Mouse (Mus musculus) ES-E14 (cell line): ENCODE results near the gene Akap9. TPM values are rescaled to one million over a fixed set of nuclear protein-coding genes. Genes with fewer than 3 reads are reported as not detected.

ENCODE experiments used
- DNase-seq: peaks from one replicate; pipeline ENCODE4 v3.0.0-alpha.2; 2013; ENCODE audit warnings: low read depth, low spot score
- H3K27ac ChIP-seq: 2 replicates; pipeline ENCODE4 v1.5.1; 2012; ENCODE audit warnings: low read depth, mild to moderate bottlenecking, low read length, moderate library complexity, mixed read lengths; ENCODE audit not compliant: poor library complexity, insufficient read depth, severe bottlenecking
- H3K36me3 ChIP-seq: 2 replicates; pipeline ENCODE4 v1.6.1; 2012; ENCODE audit warnings: mild to moderate bottlenecking, low read length, moderate library complexity, mixed read lengths; ENCODE audit not compliant: control insufficient read depth, poor library complexity, insufficient read depth, severe bottlenecking
- H3K4me1 ChIP-seq, 2 experiments: fragments of 150-350 bp in 1 of 2; sonication (generic) in 1 of 2; 2 replicates each; pipeline ENCODE4 v1.6.1; 2012; ENCODE audit warnings: low read length in 2 of 2, mild to moderate bottlenecking in 1 of 2, mixed read lengths in 1 of 2; ENCODE audit not compliant: control insufficient read depth in 2 of 2, insufficient read depth in 2 of 2, poor library complexity in 1 of 2
- H3K4me3 ChIP-seq, 2 experiments: fragments of 150-350 bp in 1 of 2; sonication (generic) in 1 of 2; 2 replicates each; pipeline ENCODE4 v1.5.1; 2012; ENCODE audit warnings: low read length in 2 of 2, low read depth in 1 of 2, mild to moderate bottlenecking in 1 of 2, mixed read lengths in 1 of 2; ENCODE audit not compliant: insufficient read depth in 1 of 2, poor library complexity in 1 of 2, severe bottlenecking in 1 of 2
- H3K9ac ChIP-seq: 2 replicates; pipeline ENCODE4 v1.6.1; 2012; ENCODE audit warnings: low read depth, mild to moderate bottlenecking, low read length, mixed read lengths; ENCODE audit not compliant: poor library complexity, insufficient read depth, severe bottlenecking
- H3K9me3 ChIP-seq: fragments of 150-350 bp; sonication (generic); 2 replicates; pipeline ENCODE4 v1.6.1; 2012; ENCODE audit warnings: low read depth, mild to moderate bottlenecking, low read length; ENCODE audit not compliant: control insufficient read depth, insufficient read depth
- CHD2 ChIP-seq: IDR thresholded peaks from 2 replicates; pipeline ENCODE4 v1.6.1; 2014; ENCODE audit warnings: mild to moderate bottlenecking, low read depth, low read length, inconsistent platforms
- HCFC1 ChIP-seq: IDR thresholded peaks from 2 replicates; pipeline ENCODE4 v1.6.1; 2012; ENCODE audit warnings: low read length, inconsistent platforms, borderline replicate concordance; ENCODE audit not compliant: insufficient read depth
- MAFK ChIP-seq: IDR thresholded peaks from 2 replicates; pipeline ENCODE4 v1.6.1; 2014; ENCODE audit warnings: mild to moderate bottlenecking, low read depth, low read length, inconsistent platforms; ENCODE audit not compliant: insufficient read depth
- ZC3H11A ChIP-seq: IDR thresholded peaks from 2 replicates; pipeline ENCODE4 v1.6.1; 2012; ENCODE audit warnings: low read depth, mild to moderate bottlenecking, inconsistent platforms, low read length, borderline replicate concordance
- ZNF384 ChIP-seq: IDR thresholded peaks from 2 replicates; pipeline ENCODE4 v1.6.1; 2012; ENCODE audit warnings: low read depth, low read length, inconsistent platforms
- in situ Hi-C, 2 experiments: fragments of 600-800 bp; cut with MboI; formaldehyde crosslinking; loops; one replicate each; pipeline ENCODE4 v1.15.1; 2025; ENCODE audit warnings: low sequenced_read_pairs in 2 of 2, inconsistent platforms in 1 of 2; ENCODE audit not compliant: unreplicated experiment in 2 of 2
- total RNA-seq: library from RNA; depleted of rRNA; stranded (reverse); fragments of 300-350 nt; gene quantifications from 2 replicates; pipeline ENCODE4 v1.2.3, GENCODE M21; 2012

Akap9 gene
- total RNA-seq, 1 experiment = 33.3 TPM

DNA sequence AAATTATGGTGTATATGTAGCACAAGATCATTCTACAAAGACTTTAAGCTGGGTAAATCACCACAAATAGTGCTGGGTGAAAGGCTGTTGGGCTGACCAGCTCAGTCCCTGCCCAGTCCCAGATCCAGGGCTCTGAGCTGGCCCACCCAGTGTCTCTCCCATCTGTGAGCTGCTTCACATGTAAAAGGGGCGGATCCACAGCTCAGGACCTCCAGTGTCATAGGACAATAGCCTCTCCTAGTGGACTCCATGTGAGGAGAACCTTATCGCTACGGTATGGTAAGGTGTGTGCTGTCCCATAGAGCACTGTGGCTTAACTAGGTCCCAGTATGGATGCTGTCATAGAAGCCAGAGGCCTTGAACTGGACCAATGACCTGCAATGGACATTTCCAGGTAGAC lies 3.8 kb downstream of the Akap9 start:
- in situ Hi-C loops = no loop called here
- TF ChIP-seq ZC3H11A (no peak), HCFC1 (no peak), ZNF384 (no peak), MAFK (no peak), CHD2 (no peak)
- Histone ChIP-seq H3K4me3 (no peak overlapping the region), H3K4me1 (peaks cover 0 to 6% of the 10 kb centered on the region in 2 experiments; a peak in 1 of 4 replicates), H3K9ac (no peak overlapping the region), H3K36me3 (no peaks in the 10 kb centered on the region), H3K27ac (no peak overlapping the region), H3K9me3 (no peaks in the 10 kb centered on the region)
- no peak for DNase-seq

DNA sequence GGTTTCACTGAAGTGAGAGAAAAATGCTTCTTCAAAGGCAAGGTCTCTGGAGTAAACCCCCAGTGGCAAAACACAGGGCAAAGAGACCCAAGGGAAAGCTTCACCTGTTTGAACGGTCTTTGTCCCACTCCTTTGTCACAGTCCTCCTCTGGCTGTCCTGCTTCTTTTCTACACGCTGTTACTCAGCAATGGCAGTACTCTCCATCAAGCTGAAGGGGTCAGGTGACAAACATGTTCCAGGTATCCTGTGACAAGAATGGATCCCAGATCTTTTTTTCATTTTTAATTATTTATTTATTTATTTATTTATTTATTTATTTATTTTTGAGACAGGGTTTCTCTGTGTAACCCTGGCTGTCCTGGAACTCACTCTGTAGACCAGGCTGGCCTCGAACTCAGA lies 5.7 kb downstream of the Akap9 start:
- no peak overlapping the region for H3K27ac ChIP-seq
- H3K9me3 ChIP-seq = no peaks in the 10 kb centered on the region
- no peak for DNase-seq
- in situ Hi-C loops = no loop called here
- no peaks in the 10 kb centered on the region for H3K36me3 ChIP-seq
- no peak overlapping the region for H3K9ac ChIP-seq
- no peak overlapping the region for H3K4me3 ChIP-seq
- peaks cover under 1 to 6% of the 10 kb centered on the region in 2 experiments; a peak in 2 of 4 replicates for H3K4me1 ChIP-seq
- no peak for TF ChIP-seq MAFK
- no peak for TF ChIP-seq ZNF384
- TF ChIP-seq HCFC1 = no peak
- no peak for TF ChIP-seq CHD2
- TF ChIP-seq ZC3H11A = no peak

DNA sequence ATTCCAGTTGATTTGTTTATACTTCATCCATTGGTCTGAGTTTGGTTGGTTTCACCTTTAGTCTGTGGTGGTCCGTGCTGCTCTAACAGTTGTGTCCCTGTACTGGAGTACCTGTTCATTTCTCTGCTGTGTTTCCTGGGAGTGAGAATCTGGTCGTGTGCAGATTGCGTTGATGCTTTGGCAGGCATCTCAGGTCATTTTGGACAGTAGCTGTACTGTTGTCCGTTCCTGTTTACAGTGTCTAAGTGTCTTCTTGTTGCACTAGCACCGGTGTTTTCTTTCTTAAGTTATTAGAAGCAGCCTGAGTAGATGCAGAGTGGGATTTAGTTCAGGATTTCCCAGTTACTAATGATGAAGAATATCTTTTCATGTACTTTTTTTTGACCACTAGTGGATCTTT lies 7.4 kb downstream of the Akap9 start:
- H3K27ac ChIP-seq = no peak overlapping the region
- in situ Hi-C loops = no loop called here
- no peaks in the 10 kb centered on the region for H3K9me3 ChIP-seq
- H3K9ac ChIP-seq = no peak overlapping the region
- H3K4me3 ChIP-seq = no peak overlapping the region
- TF ChIP-seq ZNF384 (no peak), ZC3H11A (no peak), HCFC1 (no peak), CHD2 (no peak), MAFK (no peak)
- peaks cover 0 to 2% of the 10 kb centered on the region in 2 experiments; a peak in 2 of 4 replicates for H3K4me1 ChIP-seq
- H3K36me3 ChIP-seq = no peaks in the 10 kb centered on the region
- no peak for DNase-seq

DNA sequence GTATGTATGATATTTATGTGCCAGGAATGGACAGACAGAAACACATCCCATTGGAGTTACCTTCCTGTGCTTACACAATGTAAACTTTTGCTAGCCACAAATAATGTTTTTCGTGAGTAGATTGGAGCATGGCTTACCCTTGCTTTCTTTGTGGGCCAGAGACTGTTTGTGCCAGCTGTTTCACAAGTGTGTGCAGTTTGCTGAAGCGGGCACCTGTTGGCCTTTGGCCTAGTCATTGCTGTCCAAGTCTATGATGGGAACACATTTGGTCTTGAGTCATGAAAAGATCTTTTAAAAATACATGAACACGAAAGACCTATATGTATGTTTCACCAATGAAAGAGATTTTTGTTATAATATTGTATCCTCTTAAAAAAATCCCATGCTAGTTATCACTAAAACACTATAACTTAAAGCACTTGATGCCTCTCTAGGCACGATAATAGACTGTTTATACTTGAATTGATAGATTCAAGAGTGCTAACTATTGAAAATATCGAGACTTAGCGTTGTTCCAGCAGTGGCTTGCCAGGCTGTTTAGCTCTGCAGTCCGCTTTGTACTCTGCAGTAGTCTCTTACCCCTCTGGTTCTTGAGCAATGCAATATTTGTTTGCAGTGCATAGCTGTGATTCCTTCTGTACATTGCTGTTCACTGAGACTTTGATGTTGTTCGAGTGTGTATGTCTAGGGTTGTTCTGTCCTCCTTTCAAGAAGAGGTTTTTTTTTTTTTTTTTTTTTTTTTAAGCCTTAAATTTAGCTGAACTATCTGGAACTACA lies 8.1 kb downstream of the Akap9 start:
- Histone ChIP-seq H3K36me3 (no peaks in the 10 kb centered on the region), H3K9ac (no peak overlapping the region), H3K4me3 (no peak overlapping the region), H3K9me3 (no peaks in the 10 kb centered on the region), H3K27ac (no peak overlapping the region), H3K4me1 (peaks cover 0 to 2% of the 10 kb centered on the region in 2 experiments; a peak in 2 of 4 replicates)
- TF ChIP-seq MAFK (no peak), ZNF384 (no peak), CHD2 (no peak), ZC3H11A (no peak), HCFC1 (no peak)
- DNase-seq = no peak
- in situ Hi-C loops = no loop called here
